Mouse (Mus musculus) liver, embryonic 14.5 days (tissue): ENCODE results near the gene Fetub. TPM values are rescaled to one million over a fixed set of nuclear protein-coding genes. Genes with fewer than 3 reads are reported as not detected.

Experiments
- ATAC-seq: fragments of 200-750 bp; cut with Nextera tagmentation; 2 replicates; pipeline ENCODE4 v1.8.0; 2017; ENCODE audit warnings: moderate number of reproducible peaks, mild to moderate bottlenecking, moderate library complexity; ENCODE audit not compliant: insufficient read depth
- DNase-seq, 3 experiments: peaks; one replicate each; pipeline ENCODE4 v3.0.0-alpha.2; 2012 to 2013; ENCODE audit warnings: low read depth in 3 of 3, low spot score in 3 of 3
- H3K27ac ChIP-seq: fragments of 300-500 bp; sonication (generic); 2 replicates; pipeline ENCODE4 v1.5.1; 2014; ENCODE audit warnings: moderate library complexity, mild to moderate bottlenecking, control low read depth, inconsistent platforms
- H3K27me3 ChIP-seq: fragments of 300-500 bp; sonication (generic); 2 replicates; pipeline ENCODE4 v1.6.1; 2014; ENCODE audit warnings: mild to moderate bottlenecking, low read length, moderate library complexity; ENCODE audit not compliant: control insufficient read depth, insufficient read depth
- H3K36me3 ChIP-seq: fragments of 300-500 bp; sonication (generic); replicated peaks from 2 replicates; pipeline ENCODE4 v1.6.1; 2014; ENCODE audit warnings: low read depth; ENCODE audit not compliant: control insufficient read depth, insufficient read depth
- H3K4me1 ChIP-seq, 2 experiments: fragments of 200-500 bp in 1 of 2; fragments of 300-500 bp in 1 of 2; sonication (generic) in 1 of 2; replicated peaks; 2 replicates each; pipeline ENCODE4 v1.6.1; 2012 to 2014; ENCODE audit warnings: antibody characterized with exemption in 1 of 2, inconsistent platforms in 1 of 2, low read length in 1 of 2; ENCODE audit not compliant: control insufficient read depth in 2 of 2, insufficient read depth in 2 of 2
- H3K4me2 ChIP-seq: fragments of 300-500 bp; sonication (generic); 2 replicates; pipeline ENCODE4 v1.6.1; 2014; ENCODE audit warnings: low read depth, mild to moderate bottlenecking, control low read depth, moderate library complexity
- H3K4me3 ChIP-seq, 2 experiments: fragments of 200-500 bp in 1 of 2; fragments of 300-500 bp in 1 of 2; sonication (generic) in 1 of 2; 2 replicates each; pipeline ENCODE4 v1.5.1; 2012 to 2014; ENCODE audit warnings: low read depth in 2 of 2, low read length in 2 of 2, mild to moderate bottlenecking in 2 of 2, control low read depth in 1 of 2, inconsistent platforms in 1 of 2, moderate library complexity in 1 of 2; ENCODE audit not compliant: insufficient read depth in 1 of 2
- H3K9ac ChIP-seq: fragments of 300-500 bp; sonication (generic); replicated peaks from 2 replicates; pipeline ENCODE4 v1.6.1; 2014; ENCODE audit warnings: mild to moderate bottlenecking, control low read depth, moderate library complexity
- H3K9me3 ChIP-seq: fragments of 300-500 bp; sonication (generic); 2 replicates; pipeline ENCODE4 v1.6.1; 2016; ENCODE audit warnings: low read length, mixed read lengths; ENCODE audit not compliant: control insufficient read depth
- CTCF ChIP-seq: IDR thresholded peaks from 2 replicates; pipeline ENCODE4 v1.5.1; 2016; ENCODE audit warnings: antibody characterized with exemption, low read depth, control low read depth
- EP300 ChIP-seq: IDR thresholded peaks from 2 replicates; pipeline ENCODE4 v1.6.1; 2016; ENCODE audit warnings: antibody characterized with exemption, low read depth
- WGBS: fragments of 180-500 bp; shearing (Covaris S2); extraction: QIAGEN DNeasy Blood & Tissue Kit; methylation state at CpG from one replicate; pipeline ENCODE4 v1.1.7; 2014; ENCODE audit not compliant: insufficient replicate concordance; 5-methylcytosine and 5-hydroxymethylcytosine counted together
- polyA plus RNA-seq, 2 experiments: library from polyadenylated mRNA; depleted of rRNA in 1 of 2; stranded (reverse) in 1 of 2; unstranded in 1 of 2; fragments of >200 nt; fragmentation: Nextera tagmentation in 1 of 2; extraction: Ambion mirVana in 1 of 2; gene quantifications; 2 replicates each; pipeline versions ENCODE4 v1.2.1 to v1.2.3; 2012 to 2014

Gene Fetub
- polyA plus RNA-seq, 2 experiments, result 1.5 to 2.3 TPM

- H3K27ac ChIP-seq, result no peak overlapping the region
- WGBS, result 69% methylated on average over 15 of the region's 15 CpGs
- DNase-seq, result no peak
Observed at GRCm38 (mm10) chr16:22918664-22919312, 654 bp downstream of the Fetub start.

DNA sequence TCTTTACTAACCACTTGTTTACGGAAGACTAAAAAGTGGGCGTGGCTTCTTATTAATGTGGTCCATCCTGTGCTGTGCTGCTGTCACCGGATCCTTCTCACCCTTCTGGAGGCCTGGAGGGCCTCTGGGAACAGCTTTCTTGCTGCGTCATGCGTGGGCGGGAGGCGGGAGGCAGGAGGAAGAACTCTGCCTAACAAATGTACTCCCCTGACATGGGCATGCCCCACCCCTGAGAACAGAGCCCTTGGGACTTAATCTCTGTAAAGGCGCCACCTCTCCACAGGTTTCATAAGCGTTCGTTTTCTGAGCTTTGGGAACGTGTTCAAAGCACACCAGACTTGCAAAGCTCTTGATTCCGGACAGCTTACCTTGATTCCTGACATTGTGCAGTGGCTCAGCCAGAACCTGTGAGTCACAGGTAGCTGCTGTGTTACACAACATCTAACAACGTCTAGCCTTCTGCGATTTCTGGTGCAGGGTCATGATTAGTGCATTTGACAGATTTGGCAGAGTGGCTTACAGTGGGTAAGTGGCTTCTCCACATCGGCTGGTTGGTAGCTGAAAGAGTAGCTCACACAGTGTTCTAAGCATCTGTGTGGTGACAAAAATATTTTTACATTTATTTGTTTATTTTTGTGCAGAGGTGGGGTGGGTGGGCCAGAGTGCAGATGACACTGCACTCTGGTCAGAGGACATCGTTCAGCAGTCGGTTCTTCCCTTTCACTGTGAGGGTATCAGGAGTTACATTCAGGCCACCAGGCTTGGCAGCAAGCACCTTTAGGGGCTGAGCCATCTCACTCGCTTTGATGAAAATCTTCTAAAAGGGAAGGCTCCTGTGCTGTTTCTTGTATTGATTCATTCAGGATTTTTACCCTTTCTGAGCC lies 2.1 kb downstream of the Fetub start:
- H3K27me3 ChIP-seq, result no peaks in the 10 kb centered on the region
- no peak overlapping the region for H3K4me3 ChIP-seq
- peaks cover 0 to 2% of the 10 kb centered on the region in 2 experiments; a peak in 1 of 4 replicates for H3K4me1 ChIP-seq
- no peaks in the 10 kb centered on the region for H3K9me3 ChIP-seq
- H3K27ac ChIP-seq, result no peak overlapping the region
- 42% methylated on average over 18 of the region's 18 CpGs for WGBS
- no peak overlapping the region for H3K9ac ChIP-seq
- DNase-seq, result no peak
- ATAC-seq, result 0 out of 2 replicates have a peak, but pooled peaks have one; percentile 28
- H3K4me2 ChIP-seq, result no peak overlapping the region
- H3K36me3 ChIP-seq, result no peaks in the 10 kb centered on the region
- TF ChIP-seq EP300 (no peak), CTCF (no peak)

More at GRCm38 (mm10) chr16:22918664-22919312, 654 bp downstream of the Fetub start:
- Histone ChIP-seq H3K4me2 (no peak overlapping the region), H3K9ac (no peak overlapping the region), H3K4me1 (peaks cover 0 to 2% of the 10 kb centered on the region in 2 experiments; a peak in 1 of 4 replicates), H3K9me3 (no peaks in the 10 kb centered on the region), H3K36me3 (no peaks in the 10 kb centered on the region), H3K27me3 (no peaks in the 10 kb centered on the region), H3K4me3 (no peak overlapping the region)
- no peak for TF ChIP-seq EP300
- ATAC-seq, result no peak

DNA sequence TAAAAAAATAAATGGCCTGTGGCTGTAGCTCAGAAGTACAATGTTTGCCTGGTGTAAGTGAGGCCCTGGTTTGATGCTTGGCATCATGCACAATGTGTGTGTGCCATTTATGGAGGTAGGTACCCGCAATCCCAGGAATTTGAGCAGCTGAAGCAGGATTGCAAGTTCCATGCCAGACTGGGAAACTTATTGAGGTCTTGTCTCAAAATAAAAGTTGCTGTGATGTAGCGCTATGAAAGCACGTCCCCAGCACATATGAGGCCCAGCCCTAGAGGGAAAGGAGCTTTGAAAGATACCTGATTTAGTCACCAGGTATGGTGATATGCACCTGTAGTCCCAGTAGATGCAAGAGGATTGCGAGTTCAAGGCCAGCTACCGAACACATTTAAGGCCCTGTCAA lies 3.6 kb downstream of the Fetub start:
- Histone ChIP-seq H3K9me3 (no peaks in the 10 kb centered on the region), H3K4me2 (no peak overlapping the region), H3K27ac (no peak overlapping the region), H3K4me1 (peaks cover 0 to 2% of the 10 kb centered on the region in 2 experiments; a peak in 1 of 4 replicates), H3K27me3 (no peaks in the 10 kb centered on the region), H3K36me3 (no peaks in the 10 kb centered on the region), H3K9ac (no peak overlapping the region), H3K4me3 (no peak overlapping the region)
- ATAC-seq, result no peak
- no peak for DNase-seq
- no peak for TF ChIP-seq EP300
- no peak for TF ChIP-seq CTCF
- WGBS, result 64% methylated on average over 5 of the region's 5 CpGs

DNA sequence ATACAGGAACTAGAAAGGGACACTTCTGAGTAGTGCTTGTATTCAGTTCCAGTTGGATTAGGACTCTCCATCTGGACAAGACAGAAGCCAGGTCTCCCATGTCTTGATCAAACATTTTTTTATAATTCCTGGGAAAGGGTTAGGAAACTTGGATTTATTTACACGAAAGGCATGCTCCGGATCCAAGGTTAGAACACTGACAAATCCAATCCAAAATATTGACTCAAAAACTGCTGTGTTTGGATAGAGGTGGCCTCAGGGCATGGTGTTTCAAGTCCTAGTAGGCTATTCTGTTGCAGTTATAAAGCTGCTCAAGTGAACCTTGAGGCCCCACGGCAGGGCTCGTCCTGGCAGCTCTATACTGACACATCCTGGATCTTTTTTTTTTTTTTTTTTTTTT lies 4.3 kb downstream of the Fetub start:
- TF ChIP-seq EP300, result no peak
- TF ChIP-seq CTCF, result no peak
- 54% methylated on average over 4 of the region's 4 CpGs for WGBS
- ATAC-seq (no peak), DNase-seq (no peak)
- Histone ChIP-seq H3K27me3 (no peaks in the 10 kb centered on the region), H3K9me3 (no peaks in the 10 kb centered on the region), H3K27ac (no peak overlapping the region), H3K4me2 (no peak overlapping the region), H3K4me1 (peaks cover 0 to 2% of the 10 kb centered on the region in 2 experiments; a peak in 1 of 4 replicates), H3K9ac (no peak overlapping the region), H3K36me3 (no peaks in the 10 kb centered on the region), H3K4me3 (no peak overlapping the region)

- no peak for ATAC-seq
- Histone ChIP-seq H3K36me3 (no peaks in the 10 kb centered on the region), H3K9ac (no peak overlapping the region), H3K27me3 (no peaks in the 10 kb centered on the region), H3K4me3 (no peak overlapping the region), H3K4me1 (no peaks in the 10 kb centered on the region), H3K4me2 (no peak overlapping the region), H3K27ac (no peak overlapping the region), H3K9me3 (no peaks in the 10 kb centered on the region)
- no peak for DNase-seq
- WGBS, result 62% methylated on average over 6 of the region's 6 CpGs
- TF ChIP-seq EP300, result no peak
- TF ChIP-seq CTCF, result no peak
Observed at GRCm38 (mm10) chr16:22929575-22929974, 11.4 kb downstream of the Fetub start.
